Mouse (Mus musculus): ENCODE data around the gene Tmem242.
A peak's percentile ranks its signal among the peaks of the same experiment; 100 is the strongest.
"Not testable (repeated sequence)": the region's sequence is repeated elsewhere in the genome, so short reads cannot be mapped to it uniquely, and the experiment has no call there.

The Tmem242 gene

GRCm38 (mm10) chr17:5440159-5440971 lies at the start of gene Tmem242:
Gene Tmem242, minus strand, starts transcription at chr17:5440259.
- DNase-seq: peak; percentile 91 to 92

DNA sequence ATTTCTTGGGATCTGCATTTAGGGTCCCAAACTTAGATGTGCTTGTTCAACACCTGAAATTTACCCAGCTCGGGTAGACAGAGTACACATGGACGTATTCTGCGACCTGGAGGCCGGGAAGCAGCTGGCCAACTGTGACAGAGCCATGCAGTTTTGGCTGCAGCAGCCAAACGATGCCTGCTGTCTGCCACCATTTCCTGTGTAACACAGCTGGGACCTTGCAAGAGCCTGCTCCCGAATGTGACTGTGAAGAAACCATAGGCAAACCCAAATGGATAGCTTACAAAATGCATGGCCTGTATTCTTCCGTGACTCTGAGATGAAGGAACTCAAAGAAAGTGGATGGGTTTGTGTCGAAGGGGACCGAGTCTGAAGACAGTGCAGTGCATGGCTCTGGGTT lies 48.1 kb upstream of the Tmem242 start:
- DNase-seq: no peak

DNA sequence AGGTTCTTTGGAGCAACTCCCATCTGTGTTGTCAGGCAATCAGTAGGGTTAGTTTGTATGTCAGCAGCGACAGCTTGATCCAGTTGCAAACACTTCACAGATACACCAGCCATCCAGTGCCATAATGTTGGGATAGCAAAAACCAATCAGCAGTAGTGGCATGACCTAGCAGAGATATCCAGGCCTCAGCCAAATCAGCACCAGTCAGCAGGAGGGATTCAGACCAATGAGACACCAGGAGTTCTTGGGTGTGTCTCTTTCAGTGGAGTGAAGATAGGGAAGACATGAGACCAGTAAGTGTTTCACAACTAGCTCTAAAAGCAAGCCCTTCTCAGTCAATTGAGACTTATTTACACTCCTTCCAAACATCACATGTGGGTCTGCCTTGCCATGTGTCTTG lies 44.6 kb upstream of the Tmem242 start:
- no peak for DNase-seq

GRCm38 (mm10) chr17:5483456-5483855 lies 43.4 kb upstream of the Tmem242 start:
- DNase-seq: no peak

DNA sequence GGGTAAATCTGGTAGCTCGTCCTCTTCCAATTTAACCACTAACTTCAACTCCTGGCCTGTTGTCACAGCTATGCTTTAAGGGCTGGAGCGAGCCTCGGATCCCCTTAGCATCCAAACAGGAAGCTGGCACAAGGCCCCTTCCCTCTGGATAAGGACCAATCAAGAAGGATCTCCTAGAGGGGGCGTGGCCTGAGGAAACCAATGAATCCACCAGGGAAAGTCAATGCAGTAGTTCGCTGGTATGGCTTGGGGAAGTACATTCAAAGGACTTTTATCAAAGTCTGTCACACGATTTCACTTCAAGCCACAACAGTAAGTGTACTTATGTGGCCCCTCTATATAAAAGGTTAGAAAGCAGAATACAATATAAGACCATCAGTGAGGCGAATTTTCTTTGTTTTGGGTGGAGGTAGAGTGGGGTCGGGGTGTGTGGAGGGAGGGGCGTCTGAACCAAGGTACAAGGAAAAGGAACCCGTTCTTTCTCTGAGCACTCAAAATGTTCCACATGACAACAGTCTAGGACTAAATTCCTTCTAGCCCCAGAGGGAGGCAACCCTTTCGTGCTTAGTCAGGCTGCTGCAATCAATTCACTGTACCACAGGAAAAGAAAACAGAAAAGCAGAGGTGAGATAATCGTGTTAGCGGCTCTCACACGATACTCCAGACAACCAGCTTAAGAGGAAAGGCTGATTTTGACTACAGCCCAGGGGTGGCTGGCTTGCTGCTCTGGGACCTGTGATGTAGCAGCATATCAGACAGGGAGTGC lies 36.1 kb upstream of the Tmem242 start:
- DNase-seq: no peak

DNA sequence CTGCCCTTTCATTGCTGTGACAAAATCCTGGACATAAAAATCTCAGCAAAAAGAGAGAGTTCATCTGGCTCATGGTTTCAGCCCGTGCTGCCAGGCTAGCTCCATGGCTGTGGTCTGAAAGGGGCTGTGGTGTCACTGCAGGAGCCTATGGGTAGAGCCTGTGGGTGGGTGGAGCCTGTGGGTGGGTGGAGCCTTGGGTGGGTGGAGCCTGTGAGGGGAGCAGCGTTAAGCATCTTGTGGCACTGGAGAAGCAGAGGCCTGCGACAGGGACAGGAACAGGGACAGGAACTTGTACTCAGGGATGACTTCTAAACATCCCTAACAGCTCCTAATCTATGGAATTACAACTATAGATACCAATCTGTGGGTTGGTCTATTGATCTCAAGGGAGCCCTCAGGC lies 32.2 kb upstream of the Tmem242 start:
- no peak for DNase-seq

DNA sequence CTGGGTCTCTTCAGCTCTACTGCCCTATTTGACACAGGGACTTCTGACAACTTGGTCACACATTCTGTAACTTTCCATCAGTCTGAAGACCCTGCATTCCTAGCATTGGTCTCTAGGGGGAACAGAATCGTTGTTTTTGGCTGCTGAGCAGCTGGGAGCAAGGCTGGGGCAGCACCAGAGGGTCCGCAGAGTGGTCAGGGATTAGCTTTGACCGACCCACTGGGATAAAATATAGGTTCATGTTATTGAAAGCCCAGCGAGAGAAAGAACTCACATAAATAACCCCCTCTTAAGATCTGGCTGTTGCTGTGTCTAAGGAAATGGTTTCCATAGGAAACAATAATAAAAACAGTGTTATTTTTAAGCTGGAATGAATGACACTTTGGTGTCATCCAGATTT lies 27.1 kb upstream of the Tmem242 start:
- no peak for DNase-seq

DNA sequence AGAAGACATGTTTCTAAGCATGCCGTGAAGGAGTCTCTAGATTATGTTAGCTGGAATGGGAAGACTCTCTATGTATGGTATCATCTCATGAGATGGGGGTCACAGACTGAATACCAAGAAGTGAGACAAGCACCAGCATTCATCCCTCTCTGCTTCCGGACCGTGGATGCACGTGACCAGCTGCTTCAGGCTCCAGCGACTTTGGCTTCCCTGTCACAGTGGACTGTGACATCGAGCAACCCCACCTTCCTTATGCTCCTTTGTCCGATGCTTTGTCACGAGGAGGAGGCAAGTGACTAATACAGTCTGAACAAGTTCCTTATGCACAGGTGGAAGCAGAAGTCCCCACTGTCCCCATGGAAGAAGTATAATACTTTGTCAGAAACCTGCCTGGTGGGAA lies 26.7 kb upstream of the Tmem242 start:
- peak in 1 of 2 experiments; percentile 21 for DNase-seq

GRCm38 (mm10) chr17:5463912-5464311 lies 23.9 kb upstream of the Tmem242 start:
- DNase-seq: no peak

- no peak for DNase-seq
Observed at GRCm38 (mm10) chr17:5453657-5454056, 13.6 kb upstream of the Tmem242 start.

GRCm38 (mm10) chr17:5443751-5444150 lies 3.7 kb upstream of the Tmem242 start:
- peak; percentile 56 to 72 for DNase-seq

- no peak for DNase-seq
Observed at GRCm38 (mm10) chr17:5443260-5443659, 3.2 kb upstream of the Tmem242 start.

- not testable (repeated sequence) for DNase-seq
Observed at GRCm38 (mm10) chr17:5442403-5442802, 2.3 kb upstream of the Tmem242 start.

DNA sequence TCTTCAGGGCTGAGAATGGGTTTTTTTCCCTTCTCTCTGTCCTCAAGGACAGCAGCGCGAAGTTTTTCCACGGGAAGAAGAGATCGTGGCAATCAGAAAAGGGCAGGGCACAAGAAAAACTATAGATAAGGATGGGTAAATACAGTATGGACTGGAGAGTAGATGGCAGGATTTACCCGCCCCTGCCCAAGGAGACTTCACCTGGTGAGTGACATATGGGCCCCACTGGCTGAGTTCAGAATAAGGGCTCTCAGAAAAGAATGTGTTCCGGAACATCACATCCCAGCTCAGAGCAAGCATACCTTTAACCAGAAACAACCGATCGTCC lies 264 bp downstream of the Tmem242 start:
- no peak for DNase-seq

- no peak for DNase-seq
Observed at GRCm38 (mm10) chr17:5429772-5430133, 10.3 kb downstream of the Tmem242 start.

DNA sequence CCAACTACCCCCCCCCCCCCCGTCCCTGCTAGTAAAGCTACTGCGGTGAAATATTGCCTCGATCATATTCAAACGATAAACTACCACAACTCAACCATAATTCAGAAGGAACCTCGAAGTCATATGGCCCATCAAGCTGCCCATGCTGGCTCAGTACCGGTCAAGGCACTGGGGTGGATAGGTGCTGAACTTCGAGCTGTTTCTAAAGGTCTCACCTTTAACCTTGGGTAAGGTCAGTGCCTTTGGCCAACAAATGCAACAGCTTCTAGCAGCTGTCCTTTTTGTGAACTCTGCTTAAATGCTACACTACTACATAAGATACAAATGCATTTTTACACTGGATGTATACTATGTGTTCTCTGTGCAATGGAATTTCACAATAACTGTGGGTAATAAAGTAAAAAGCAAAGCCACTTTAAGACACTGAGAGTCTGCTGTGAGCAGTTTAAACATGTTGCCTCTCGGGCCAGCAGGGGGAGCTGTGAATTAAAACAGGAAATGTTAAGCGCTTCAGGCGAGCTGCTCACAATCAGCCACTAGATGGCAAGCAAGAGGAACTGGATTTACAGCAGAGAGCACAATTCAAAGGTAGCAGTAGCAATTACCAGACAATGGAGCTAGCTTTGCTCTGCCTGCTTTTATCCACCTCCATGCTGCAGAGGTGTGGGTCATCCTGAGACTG lies 10.8 kb downstream of the Tmem242 start:
- peak; percentile 93 to 97 for DNase-seq

DNA sequence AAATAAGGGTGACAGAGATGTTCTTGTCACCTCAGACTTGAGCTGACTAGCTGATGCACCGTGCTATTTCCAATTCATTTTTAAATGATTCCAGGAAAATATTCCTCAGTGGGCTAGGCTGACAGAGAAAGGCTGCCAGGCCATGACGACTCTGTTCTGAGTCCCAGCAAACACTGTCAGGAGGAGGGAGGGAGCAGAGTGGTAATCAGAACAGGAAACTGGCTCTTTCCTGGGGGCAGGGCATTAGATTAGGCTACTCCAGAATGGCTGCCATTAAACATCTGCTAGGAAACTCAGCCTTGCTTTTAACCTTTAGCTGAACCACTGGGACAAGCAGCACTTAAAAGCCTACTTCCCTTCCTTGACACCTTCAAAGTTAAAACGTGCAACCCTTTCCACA lies 14.9 kb downstream of the Tmem242 start:
- DNase-seq: no peak

- DNase-seq: no peak
Observed at GRCm38 (mm10) chr17:5424156-5424555, 15.9 kb downstream of the Tmem242 start.

GRCm38 (mm10) chr17:5421835-5422234 lies 18.2 kb downstream of the Tmem242 start:
- DNase-seq: no peak

DNA sequence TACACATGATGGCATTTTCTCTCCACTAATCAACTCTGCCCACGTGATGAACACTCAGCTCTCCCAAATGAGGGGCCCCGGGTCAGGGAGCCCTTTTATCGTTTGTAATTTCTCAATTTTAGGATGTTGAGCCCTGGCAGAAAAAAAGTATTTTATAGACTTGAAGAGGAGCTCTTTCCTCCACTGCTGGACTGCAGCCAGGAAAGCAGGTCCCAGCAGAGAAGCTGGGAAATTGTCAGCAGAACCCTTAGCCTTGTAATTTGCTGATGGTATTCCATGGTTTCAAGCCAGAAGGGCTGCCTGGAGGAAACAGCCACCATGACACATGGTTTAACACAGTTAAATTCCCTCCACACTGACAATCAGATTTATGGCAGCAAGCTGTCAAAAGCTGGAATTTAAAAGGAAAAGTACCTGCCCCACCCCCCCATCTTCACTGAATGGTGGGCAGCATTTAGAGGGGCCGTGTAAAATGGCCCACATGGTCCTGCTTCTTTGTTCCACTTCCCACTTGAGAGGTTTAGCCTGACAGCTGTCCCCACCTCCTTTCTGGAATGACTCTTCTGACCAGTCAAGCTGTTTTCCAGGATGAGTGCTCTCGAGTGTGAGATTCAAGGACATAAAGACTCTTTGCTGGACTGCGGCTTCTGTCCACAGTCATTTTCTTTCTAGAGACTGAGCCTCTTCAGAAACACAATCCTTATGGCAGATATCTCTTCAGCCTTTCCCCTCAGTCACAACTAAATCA lies 20.1 kb downstream of the Tmem242 start:
- DNase-seq: no peak

- DNase-seq: no peak
Observed at GRCm38 (mm10) chr17:5419056-5419455, 21.0 kb downstream of the Tmem242 start.

DNA sequence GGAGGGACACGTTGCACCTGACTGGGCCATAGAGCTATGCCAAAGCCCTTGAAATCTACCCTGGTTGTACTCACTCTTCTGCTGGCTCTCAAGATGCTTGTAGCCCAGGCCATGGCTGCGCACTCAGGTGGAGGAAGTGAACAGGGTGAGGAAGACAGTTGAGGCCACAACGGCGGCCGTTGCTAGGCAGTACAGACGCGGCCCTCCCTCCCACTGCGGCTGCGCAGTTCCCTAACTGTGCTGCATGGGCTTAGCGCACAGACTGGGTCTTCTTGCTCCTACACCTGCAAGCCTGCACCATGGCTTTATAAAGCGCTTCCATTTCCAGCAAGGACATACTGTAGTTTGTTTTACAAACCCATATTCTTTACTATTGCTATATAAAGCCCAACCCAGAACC lies 21.5 kb downstream of the Tmem242 start, which contains the start of gene Ldhal6b:
Gene Ldhal6b (minus strand): TSS at position 223 of the 400 bp plus-strand sequence.
- DNase-seq: no peak

GRCm38 (mm10) chr17:5416518-5416917 lies 23.5 kb downstream of the Tmem242 start:
- DNase-seq: no peak
